Mouse (Mus musculus): ENCODE measurements around the gene Rita1.

Gene Rita1

GRCm38 (mm10) chr5:120570289-120570897, 42.0 kb downstream of the Rita1 start:
- DNase-seq (ENCODE audit: low spot score) = peak; percentile 5

GRCm38 (mm10) chr5:120569791-120570190, 42.6 kb downstream of the Rita1 start:
- DNase-seq (ENCODE audit: low spot score) = no peak

GRCm38 (mm10) chr5:120568964-120569363, 43.4 kb downstream of the Rita1 start:
- DNase-seq (ENCODE audit: low spot score) = no peak

- no peak for DNase-seq (ENCODE audit: low spot score)
Measured at GRCm38 (mm10) chr5:120568336-120568768, 44.0 kb downstream of the Rita1 start.

GRCm38 (mm10) chr5:120567761-120568211, 44.6 kb downstream of the Rita1 start:
- DNase-seq (ENCODE audit: low spot score) = no peak

GRCm38 (mm10) chr5:120567253-120567701, 45.1 kb downstream of the Rita1 start:
- peak; percentile 71 for DNase-seq (ENCODE audit: low spot score)

- DNase-seq (ENCODE audit: low spot score) = no peak
Measured at GRCm38 (mm10) chr5:120566681-120567252, 45.6 kb downstream of the Rita1 start.

- no peak for DNase-seq (ENCODE audit: low spot score)
Measured at GRCm38 (mm10) chr5:120566101-120566500, 46.3 kb downstream of the Rita1 start.

- DNase-seq (ENCODE audit: low spot score) = no peak
Measured at GRCm38 (mm10) chr5:120565171-120565905, 47.1 kb downstream of the Rita1 start.

- DNase-seq (ENCODE audit: low spot score) = no peak
Measured at GRCm38 (mm10) chr5:120563914-120564311, 48.5 kb downstream of the Rita1 start.

- no peak for DNase-seq (ENCODE audit: low spot score)
Measured at GRCm38 (mm10) chr5:120562956-120563913, 49.2 kb downstream of the Rita1 start.

- peak; percentile 65 for DNase-seq (ENCODE audit: low spot score)
Measured at GRCm38 (mm10) chr5:120560616-120561311, 51.6 kb downstream of the Rita1 start.

GRCm38 (mm10) chr5:120560129-120560615, 52.2 kb downstream of the Rita1 start:
- no peak for DNase-seq (ENCODE audit: low spot score)

- no peak for DNase-seq (ENCODE audit: low spot score)
Measured at GRCm38 (mm10) chr5:120558762-120559161, 53.6 kb downstream of the Rita1 start.

GRCm38 (mm10) chr5:120558041-120558440, 54.3 kb downstream of the Rita1 start:
- no peak for DNase-seq (ENCODE audit: low spot score)

- DNase-seq (ENCODE audit: low spot score) = no peak
Measured at GRCm38 (mm10) chr5:120555871-120556270, 56.5 kb downstream of the Rita1 start.

GRCm38 (mm10) chr5:120550673-120551072, 61.7 kb downstream of the Rita1 start:
- DNase-seq (ENCODE audit: low spot score) = no peak

- no peak for DNase-seq (ENCODE audit: low spot score)
Measured at GRCm38 (mm10) chr5:120550137-120550536, 62.3 kb downstream of the Rita1 start.

- DNase-seq (ENCODE audit: low spot score) = no peak
Measured at GRCm38 (mm10) chr5:120548236-120548850, 64.0 kb downstream of the Rita1 start.
